Mouse (Mus musculus): ENCODE measurements at regions not wholly inside any gene's neighbourhood (a gene's known extent, or its start where the extent isn't known, plus 50 kb on each side); places are given as distances from the start of the nearest gene placed in this dataset.

- TF ChIP-seq POLR2A (IDR thresholded peaks at IDR 0.05; ENCODE audit: insufficient read depth, low read depth, low read length): no peak
- TF ChIP-seq CTCF (IDR thresholded peaks at IDR 0.05; ENCODE audit: insufficient read depth, low read depth, low read length): no peak
Measured at GRCm38 (mm10) chr4:82001406-82001732, 558.8 kb upstream of the Mpdz start.

All from olfactory bulb, adult 2 months (tissue).